Mouse (Mus musculus) CH12.LX (cell line): ENCODE results near the gene Nhlrc4. TPM values are rescaled to one million over a fixed set of nuclear protein-coding genes. Genes with fewer than 3 reads are reported as not detected.

Experiments
- DNase-seq: peaks from one replicate; pipeline ENCODE4 v3.0.0-alpha.2; 2013; ENCODE audit errors: extremely low read depth
- H3K27ac ChIP-seq: 2 replicates; pipeline ENCODE4 v1.5.1; 2012; ENCODE audit warnings: low read depth, mild to moderate bottlenecking, control low read depth, moderate library complexity; ENCODE audit not compliant: insufficient read depth
- H3K27me3 ChIP-seq: replicated peaks from 2 replicates; pipeline ENCODE3; 2012; ENCODE audit warnings: inconsistent platforms
- H3K36me3 ChIP-seq, 2 experiments: replicated peaks in 1 of 2; 2 replicates each; pipeline versions ENCODE3 to v1.6.1; 2012; ENCODE audit warnings: inconsistent platforms in 1 of 2, low read length in 1 of 2, mild to moderate bottlenecking in 1 of 2, mixed read lengths in 1 of 2, moderate library complexity in 1 of 2; ENCODE audit not compliant: control insufficient read depth in 1 of 2, insufficient read depth in 1 of 2
- H3K4me1 ChIP-seq, 2 experiments: 2 replicates each; pipeline ENCODE4 v1.6.1; 2012; ENCODE audit warnings: inconsistent platforms in 1 of 2, moderate library complexity in 1 of 2; ENCODE audit not compliant: insufficient read depth in 2 of 2, control insufficient read depth in 1 of 2
- H3K4me2 ChIP-seq: 2 replicates; pipeline ENCODE4 v1.6.1; 2012; ENCODE audit warnings: low read depth, mild to moderate bottlenecking, control low read depth; ENCODE audit not compliant: poor library complexity, insufficient read depth, severe bottlenecking
- H3K4me3 ChIP-seq, 3 experiments: fragments of 150-350 bp in 1 of 3; sonication (generic) in 1 of 3; replicated peaks in 1 of 3; 2 replicates each; pipeline versions ENCODE3 to v1.5.1; 2011 to 2012; ENCODE audit warnings: low read depth in 2 of 3, low read length in 2 of 3, mild to moderate bottlenecking in 2 of 3, moderate library complexity in 2 of 3, control low read depth in 1 of 3, improper control_type of control experiment in 1 of 3, inconsistent platforms in 1 of 3, mixed read lengths in 1 of 3; ENCODE audit not compliant: poor library complexity in 1 of 3
- H3K79me2 ChIP-seq: replicated peaks from 2 replicates; pipeline ENCODE4 v1.6.1; 2012; ENCODE audit warnings: mild to moderate bottlenecking, moderate library complexity; ENCODE audit not compliant: control insufficient read depth, poor library complexity, insufficient read depth, severe bottlenecking; ENCODE audit errors: extremely low read depth
- H3K9ac ChIP-seq: 2 replicates; pipeline ENCODE4 v1.6.1; 2012; ENCODE audit warnings: low read depth, mild to moderate bottlenecking, control low read depth, moderate library complexity; ENCODE audit not compliant: insufficient read depth
- H3K9me3 ChIP-seq: replicated peaks from 2 replicates; pipeline ENCODE3; 2012; ENCODE audit warnings: low read length, inconsistent platforms, mixed read lengths
- BHLHE40 ChIP-seq: IDR thresholded peaks from 2 replicates; pipeline ENCODE4 v1.6.1; 2011; ENCODE audit warnings: mild to moderate bottlenecking, low read depth, low read length, improper control_type of control experiment
- CHD1 ChIP-seq: IDR thresholded peaks from 2 replicates; pipeline ENCODE4 v1.6.1; 2012; ENCODE audit warnings: low read depth, low read length, improper control_type of control experiment, inconsistent platforms
- CHD2 ChIP-seq: IDR thresholded peaks from 2 replicates; pipeline ENCODE4 v1.6.1; 2011; ENCODE audit warnings: low read length, improper control_type of control experiment
- CTCF ChIP-seq, 2 experiments: IDR thresholded peaks in 1 of 2; conservative IDR thresholded peaks in 1 of 2; 2 replicates each; pipeline ENCODE4 v1.5.1; 2011 to 2012; ENCODE audit warnings: low read depth in 2 of 2, low read length in 2 of 2, improper control_type of control experiment in 1 of 2, inconsistent platforms in 1 of 2, mild to moderate bottlenecking in 1 of 2, moderate library complexity in 1 of 2
- E2F4 ChIP-seq: IDR thresholded peaks from 2 replicates; pipeline ENCODE4 v1.6.1; 2011; ENCODE audit warnings: low read depth, low read length, improper control_type of control experiment; ENCODE audit not compliant: insufficient replicate concordance
- ELF1 ChIP-seq: IDR thresholded peaks from 2 replicates; pipeline ENCODE4 v1.6.1; 2014; ENCODE audit warnings: low read depth, mild to moderate bottlenecking, inconsistent platforms, low read length, improper control_type of control experiment
- EP300 ChIP-seq: IDR thresholded peaks from 2 replicates; pipeline ENCODE4 v1.6.1; 2011; ENCODE audit warnings: low read length, improper control_type of control experiment
- ETS1 ChIP-seq: conservative IDR thresholded peaks from 2 replicates; pipeline ENCODE4 v1.6.1; 2012; ENCODE audit warnings: low read depth, mild to moderate bottlenecking, inconsistent platforms, low read length, improper control_type of control experiment, moderate library complexity
- GABPA ChIP-seq: IDR thresholded peaks from 2 replicates; pipeline ENCODE4 v1.6.1; 2012; ENCODE audit warnings: low read depth, low read length, improper control_type of control experiment, inconsistent platforms; ENCODE audit not compliant: insufficient replicate concordance
- IRF4 ChIP-seq: IDR thresholded peaks from 2 replicates; pipeline ENCODE4 v1.6.1; 2014; ENCODE audit warnings: low read depth, mild to moderate bottlenecking, inconsistent platforms, low read length, improper control_type of control experiment
- JUN ChIP-seq: IDR thresholded peaks from 2 replicates; pipeline ENCODE4 v1.6.1; 2011; ENCODE audit warnings: low read depth, mild to moderate bottlenecking, low read length, improper control_type of control experiment, moderate library complexity; ENCODE audit not compliant: insufficient read depth
- KAT2A ChIP-seq: IDR thresholded peaks from 2 replicates; pipeline ENCODE4 v1.6.1; 2012; ENCODE audit warnings: low read length, improper control_type of control experiment, inconsistent platforms; ENCODE audit not compliant: insufficient replicate concordance
- MAFK ChIP-seq: IDR thresholded peaks from 2 replicates; pipeline ENCODE4 v1.6.1; 2011; ENCODE audit warnings: low read length, improper control_type of control experiment; ENCODE audit not compliant: insufficient replicate concordance
- MAX ChIP-seq: IDR thresholded peaks from 2 replicates; pipeline ENCODE4 v1.6.1; 2011; ENCODE audit warnings: low read length, improper control_type of control experiment
- MAZ ChIP-seq: IDR thresholded peaks from 2 replicates; pipeline ENCODE4 v1.6.1; 2012; ENCODE audit warnings: low read depth, mild to moderate bottlenecking, inconsistent platforms, low read length, improper control_type of control experiment, moderate library complexity
- MXI1 ChIP-seq: IDR thresholded peaks from 2 replicates; pipeline ENCODE4 v1.6.1; 2011; ENCODE audit warnings: mild to moderate bottlenecking, low read depth, low read length, improper control_type of control experiment
- MYC ChIP-seq: IDR thresholded peaks from 2 replicates; pipeline ENCODE4 v1.6.1; 2011; ENCODE audit warnings: low read depth, mild to moderate bottlenecking, improper control_type of control experiment, low read length
- NELFE ChIP-seq: IDR thresholded peaks from 2 replicates; pipeline ENCODE4 v1.6.1; 2011; ENCODE audit warnings: low read depth, low read length, improper control_type of control experiment
- NRF1 ChIP-seq: IDR thresholded peaks from 2 replicates; pipeline ENCODE4 v1.6.1; 2014; ENCODE audit warnings: low read depth, mild to moderate bottlenecking, inconsistent platforms, low read length, improper control_type of control experiment, moderate library complexity
- PAX5 ChIP-seq: IDR thresholded peaks from 2 replicates; pipeline ENCODE4 v1.6.1; 2012; ENCODE audit warnings: low read length, inconsistent platforms, mixed read lengths
- POLR2A ChIP-seq: IDR thresholded peaks from 2 replicates; pipeline ENCODE4 v1.6.1; 2011; ENCODE audit warnings: low read depth, mild to moderate bottlenecking, improper control_type of control experiment, low read length
- POLR2AphosphoS2 ChIP-seq: IDR thresholded peaks from 2 replicates; pipeline ENCODE4 v1.6.1; 2011; ENCODE audit warnings: low read depth, low read length, improper control_type of control experiment
- RAD21 ChIP-seq: IDR thresholded peaks from 2 replicates; pipeline ENCODE4 v1.6.1; 2011; ENCODE audit warnings: low read depth, mild to moderate bottlenecking, low read length, improper control_type of control experiment, moderate library complexity
- SIN3A ChIP-seq: IDR thresholded peaks from 2 replicates; pipeline ENCODE4 v1.6.1; 2012; ENCODE audit warnings: low read length, improper control_type of control experiment, inconsistent platforms
- SMC3 ChIP-seq: IDR thresholded peaks from 2 replicates; pipeline ENCODE4 v1.6.1; 2011; ENCODE audit warnings: low read depth, low read length, improper control_type of control experiment
- TBP ChIP-seq: conservative IDR thresholded peaks from 2 replicates; pipeline ENCODE4 v1.6.1; 2011; ENCODE audit warnings: low read depth, low read length, improper control_type of control experiment
- TCF12 ChIP-seq: IDR thresholded peaks from 2 replicates; pipeline ENCODE4 v1.6.1; 2014; ENCODE audit warnings: low read depth, mild to moderate bottlenecking, inconsistent platforms, low read length, improper control_type of control experiment
- UBTF ChIP-seq: IDR thresholded peaks from 2 replicates; pipeline ENCODE4 v1.6.1; 2012; ENCODE audit warnings: low read depth, mild to moderate bottlenecking, inconsistent platforms, low read length, improper control_type of control experiment, moderate library complexity
- USF2 ChIP-seq: conservative IDR thresholded peaks from 2 replicates; pipeline ENCODE4 v1.6.1; 2011; ENCODE audit warnings: low read depth, low read length, improper control_type of control experiment
- ZC3H11A ChIP-seq: IDR thresholded peaks from 2 replicates; pipeline ENCODE4 v1.6.1; 2012; ENCODE audit warnings: low read depth, mild to moderate bottlenecking, inconsistent platforms, low read length, improper control_type of control experiment
- ZKSCAN1 ChIP-seq: IDR thresholded peaks from 2 replicates; pipeline ENCODE4 v1.6.1; 2012; ENCODE audit warnings: low read depth, inconsistent platforms, low read length, improper control_type of control experiment, borderline replicate concordance
- ZMIZ1 ChIP-seq: IDR thresholded peaks from 2 replicates; pipeline ENCODE4 v1.6.1; 2012; ENCODE audit warnings: low read depth, mild to moderate bottlenecking, inconsistent platforms, low read length, improper control_type of control experiment
- dilution Hi-C: fragments of 300-500 bp; cut with MboI; formaldehyde crosslinking; loops from 2 replicates; pipeline ENCODE4 v1.14.3; 2020; ENCODE audit warnings: low sequenced_read_pairs; ENCODE audit not compliant: extremely low pct_unique_long_range_greater_than_20kb, extremely low pct_ligation_motif_present
- in situ Hi-C: fragments of 300-500 bp; cut with MboI; formaldehyde crosslinking; loops from 3 replicates; pipeline ENCODE4 v1.14.3; 2019; ENCODE audit warnings: low sequenced_read_pairs, low pct_ligation_motif_present, low pct_unique_long_range_greater_than_20kb, mixed read lengths
- polyA plus RNA-seq: library from polyadenylated mRNA; unstranded; fragments of >175 nt; gene quantifications from 2 replicates; pipeline ENCODE4 v1.2.1, GENCODE M21; 2012; ENCODE audit warnings: low read depth; ENCODE audit not compliant: insufficient read length
- total RNA-seq, 2 experiments: library from RNA; depleted of rRNA; stranded (reverse); fragments of 300-350 nt in 1 of 2; fragments of >200 nt in 1 of 2; gene quantifications; 2 replicates each; pipeline ENCODE4 v1.2.3; 2012 to 2014

The Nhlrc4 gene
- total and polyA plus RNA-seq, 3 experiments: not detected

DNA sequence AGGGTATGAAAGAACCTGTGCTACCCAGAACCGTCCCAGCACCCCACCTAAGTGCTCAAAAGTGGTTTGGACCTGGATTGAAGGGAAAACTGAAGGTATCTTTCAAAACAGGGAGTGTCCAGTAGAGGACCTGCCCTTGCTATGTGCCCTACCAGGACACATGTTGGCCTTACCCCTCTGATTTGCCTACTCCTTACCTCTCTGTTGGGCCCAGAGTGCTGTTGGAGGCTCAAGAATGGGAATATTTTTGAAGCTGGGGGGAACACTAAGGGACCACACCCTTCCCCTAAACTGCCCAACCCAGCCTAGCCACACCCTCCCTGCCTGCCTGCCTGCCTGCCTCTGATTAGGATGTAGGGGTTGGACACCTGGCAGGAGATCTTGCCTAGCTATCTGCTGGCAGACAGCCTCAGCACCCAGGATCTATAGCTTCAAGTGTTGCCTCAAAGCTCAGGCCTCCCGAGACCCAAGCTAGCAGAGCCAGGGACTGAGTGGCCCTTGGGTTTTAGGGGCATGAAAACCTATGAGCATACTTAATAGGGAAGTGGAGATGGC, 2.1 kb downstream of the Nhlrc4 start:
- Histone ChIP-seq H3K27ac (no peak overlapping the region), H3K79me2 (peaks cover 16% of the 10 kb centered on the region), H3K9me3 (no peaks in the 10 kb centered on the region), H3K4me2 (peak overlapping the region; percentile 6; the same call in 1 of the 2 replicates), H3K36me3 (peaks cover 4 to 18% of the 10 kb centered on the region in 2 experiments), H3K4me3 (no peak overlapping the region), H3K9ac (peak overlapping the region; percentile 99; the same call in 1 of the 2 replicates), H3K4me1 (peaks cover 12 to 26% of the 10 kb centered on the region in 2 experiments; a peak in 3 of 4 replicates), H3K27me3 (peaks cover 19% of the 10 kb centered on the region)
- in situ Hi-C loops (no loop called here), dilution Hi-C loops (no loop called here)
- no peak for TF ChIP-seq MXI1
- no peak for TF ChIP-seq ELF1
- DNase-seq: no peak

DNA sequence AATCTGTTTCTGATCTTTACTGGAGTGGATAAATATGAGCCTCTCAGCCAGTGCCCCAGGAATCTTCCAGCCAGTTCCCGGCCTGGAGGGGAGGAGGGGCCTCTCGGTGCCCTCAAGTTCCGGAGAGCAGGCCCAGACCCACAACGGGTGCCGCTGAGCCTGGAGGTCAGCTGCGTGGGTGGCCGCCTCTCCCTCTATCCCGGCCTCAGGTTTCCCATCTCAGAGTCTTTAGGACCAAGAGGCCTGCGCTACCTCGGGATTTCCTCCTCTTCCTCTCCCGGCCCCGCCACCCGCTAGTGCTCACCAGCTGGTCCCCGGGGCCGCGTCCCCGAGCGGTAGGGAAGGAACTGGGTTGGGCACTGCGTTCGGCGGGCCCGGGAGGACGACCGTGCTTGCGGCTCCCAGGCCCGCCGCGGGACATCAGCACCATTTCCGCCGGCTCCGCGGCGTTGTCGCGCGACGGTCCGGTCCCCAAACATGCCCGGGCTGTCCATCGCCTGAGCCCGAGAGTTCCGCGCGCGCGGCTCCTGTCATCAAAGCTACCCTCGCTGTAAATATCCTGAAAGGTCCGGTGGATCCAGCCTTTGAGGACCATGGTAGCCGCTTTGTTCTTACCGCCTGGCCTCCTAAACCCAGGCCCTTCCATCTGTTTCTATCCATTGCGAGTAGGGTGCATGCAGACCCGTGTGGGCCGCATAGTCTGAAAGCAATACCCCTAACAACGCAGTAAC, 3.1 kb downstream of the Nhlrc4 start:
- Histone ChIP-seq H3K27ac (no peak overlapping the region), H3K27me3 (peaks cover 10% of the 10 kb centered on the region), H3K36me3 (peaks cover 14 to 28% of the 10 kb centered on the region in 2 experiments), H3K4me2 (peak overlapping the region; percentile 91), H3K79me2 (peaks cover 16% of the 10 kb centered on the region), H3K4me1 (peaks cover 12 to 26% of the 10 kb centered on the region in 2 experiments; a peak in 3 of 4 replicates), H3K9me3 (no peaks in the 10 kb centered on the region), H3K9ac (peak overlapping the region; percentile 99), H3K4me3 (peak overlapping the region; percentile 83 to 92 (median 84))
- dilution Hi-C loops (no loop called here), in situ Hi-C loops (no loop called here)
- DNase-seq: peak; percentile 64
- TF ChIP-seq JUN (no peak), ZMIZ1 (peak; percentile 65; the same call in 1 of the 2 replicates), POLR2AphosphoS2 (no peak), NRF1 (no peak), MYC (no peak), GABPA (no peak; the same call in 1 of the 2 replicates), KAT2A (peak; percentile 81; the same call in 1 of the 2 replicates), CHD2 (peak; percentile 61; the same call in 1 of the 2 replicates), E2F4 (no peak), MAX (peak; percentile 64; the same call in 1 of the 2 replicates), ZKSCAN1 (no peak), CTCF (conservative IDR thresholded peaks at IDR 0.05 in 1 of 2, IDR thresholded peaks at IDR 0.05 in 1 of 2; ENCODE audit: low read depth in 2 of 2, low read length in 2 of 2) (no peak), SMC3 (no peak), TBP (peak; percentile 81), EP300 (no peak), BHLHE40 (no peak), TCF12 (peak; percentile 93), POLR2A (peak; percentile 88), NELFE (peak; percentile 86), UBTF (peak; percentile 82), ZC3H11A (no peak), USF2 (no peak), RAD21 (no peak), PAX5 (no peak), MAZ (no peak), IRF4 (peak; percentile 53; the same call in 1 of the 2 replicates), SIN3A (peak; percentile 90), ETS1 (no peak), CHD1 (no peak), MAFK (no peak)
